Mouse (Mus musculus): ENCODE measurements around the gene Dusp28. TPM values are rescaled to one million over a fixed set of nuclear protein-coding genes. Genes with fewer than 3 reads are reported as not detected.

Dusp28 gene
- total RNA-seq, 4 experiments from 2014 or later = 13.9 to 16.5 (median 15.6) TPM

DNA sequence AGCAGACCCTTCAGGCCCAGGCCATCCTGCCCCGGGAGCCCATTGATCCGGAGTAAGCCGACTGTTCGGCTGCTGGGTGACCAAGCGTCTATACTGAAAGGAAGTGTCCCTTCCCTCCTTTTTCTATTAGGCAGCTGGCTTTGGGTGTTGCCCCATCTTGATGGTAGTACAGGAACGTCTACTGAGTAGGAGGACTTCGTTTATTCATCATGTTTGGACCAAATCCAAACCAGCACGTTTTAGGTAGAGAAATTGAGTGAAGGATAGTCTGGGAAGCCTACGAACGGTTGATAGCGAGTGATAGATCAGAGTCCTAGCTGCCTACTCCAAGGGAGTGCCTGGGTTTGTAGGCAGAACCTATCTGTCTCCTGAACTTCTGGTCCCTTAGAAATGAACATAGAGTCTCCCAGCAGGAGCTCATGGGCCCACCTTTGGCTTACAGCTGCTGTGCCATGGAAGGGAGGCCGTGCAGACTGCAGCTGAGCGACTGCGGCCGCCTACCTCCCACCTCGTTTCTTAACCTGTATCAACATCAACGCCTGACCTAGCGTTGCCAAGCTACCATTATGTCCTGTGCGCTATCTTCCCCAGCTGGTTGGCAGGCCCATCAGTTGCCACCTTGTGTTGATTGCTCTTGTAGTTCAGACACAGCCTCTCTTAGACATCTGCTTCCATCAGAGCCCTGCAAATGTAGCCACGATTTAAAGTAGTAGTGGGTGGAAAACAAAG lies 1.0 kb downstream of the Dusp28 start:
- no peak for DNase-seq (ENCODE audit: low spot score in 2 of 2)

DNA sequence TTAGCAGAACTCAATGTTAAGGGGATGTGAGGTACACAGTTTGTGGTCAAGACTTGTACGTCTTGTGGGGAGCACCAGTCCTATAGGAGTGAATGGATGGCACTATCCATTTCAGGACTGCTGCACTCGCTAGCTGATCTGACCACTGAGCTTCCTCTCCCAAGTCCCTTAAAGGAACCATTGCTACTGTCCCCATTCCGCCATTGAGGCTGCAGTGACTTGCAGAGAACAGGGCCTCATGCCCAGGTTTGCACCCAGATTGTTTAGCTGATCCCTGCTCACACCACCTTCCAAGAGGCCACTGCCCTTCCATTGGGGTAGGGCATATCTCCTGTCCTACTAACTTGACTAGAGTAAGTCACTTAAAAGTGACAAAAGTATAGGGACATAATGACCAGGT lies 1.9 kb downstream of the Dusp28 start:
- no peak for DNase-seq (ENCODE audit: low spot score in 2 of 2)

DNA sequence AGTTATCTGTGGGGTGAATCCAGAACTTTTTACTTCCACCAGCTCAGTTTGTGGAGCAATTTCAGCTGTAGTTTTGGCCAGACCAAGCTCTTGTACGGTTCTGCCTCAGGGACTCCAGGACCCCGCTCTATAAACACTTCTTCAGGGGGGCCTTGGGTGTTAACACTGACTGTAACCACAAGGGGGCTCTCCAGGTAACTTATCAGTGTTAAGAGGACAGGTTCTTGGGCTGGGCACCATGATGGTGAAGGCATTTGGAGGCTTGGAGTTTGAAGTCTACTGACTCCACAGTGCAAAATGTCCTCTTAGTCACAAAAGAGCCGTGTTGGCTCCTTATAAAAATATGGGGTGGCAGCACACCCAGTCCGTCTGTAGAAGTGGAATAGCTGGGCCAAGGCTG lies 2.3 kb downstream of the Dusp28 start:
- no peak for DNase-seq (ENCODE audit: low spot score in 2 of 2)

DNA sequence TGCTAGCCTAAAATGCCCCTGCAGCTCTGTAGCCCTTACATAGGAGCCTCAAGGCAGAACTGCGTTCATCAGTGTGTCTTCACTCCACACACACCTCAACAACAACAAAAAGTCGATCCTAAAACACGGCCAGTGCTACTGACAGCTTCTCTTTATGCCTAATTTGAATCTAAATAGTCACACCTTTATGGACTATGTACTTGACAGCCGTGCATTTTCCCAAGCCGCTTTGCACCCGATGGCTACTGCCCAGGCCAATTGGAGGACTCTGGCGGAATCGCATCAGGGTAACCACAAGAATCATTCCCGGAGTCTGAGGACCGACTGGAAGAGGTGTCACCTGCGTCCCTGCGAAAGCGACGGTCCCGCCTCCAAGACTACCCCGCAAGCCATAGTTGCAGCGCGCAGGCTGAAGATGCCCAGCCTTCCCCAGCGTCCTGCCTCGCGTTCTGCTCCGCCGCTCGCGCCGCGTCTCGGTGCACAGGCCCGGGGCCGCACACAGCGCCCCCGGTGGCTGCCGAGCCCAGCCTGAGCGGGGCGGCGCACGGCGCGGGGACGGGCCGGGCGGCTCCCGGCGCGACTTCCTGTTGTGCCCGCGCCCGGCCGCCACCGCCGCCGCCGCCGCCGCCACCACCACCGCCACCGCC lies 3.6 kb downstream of the Dusp28 start, which contains the start of gene Rnpepl1:
Gene Rnpepl1, plus strand, starts transcription at position 545 of the 647 bp plus-strand sequence.
- DNase-seq (ENCODE audit: low spot score in 2 of 2) = peak in 1 of 2 experiments; percentile 76

DNA sequence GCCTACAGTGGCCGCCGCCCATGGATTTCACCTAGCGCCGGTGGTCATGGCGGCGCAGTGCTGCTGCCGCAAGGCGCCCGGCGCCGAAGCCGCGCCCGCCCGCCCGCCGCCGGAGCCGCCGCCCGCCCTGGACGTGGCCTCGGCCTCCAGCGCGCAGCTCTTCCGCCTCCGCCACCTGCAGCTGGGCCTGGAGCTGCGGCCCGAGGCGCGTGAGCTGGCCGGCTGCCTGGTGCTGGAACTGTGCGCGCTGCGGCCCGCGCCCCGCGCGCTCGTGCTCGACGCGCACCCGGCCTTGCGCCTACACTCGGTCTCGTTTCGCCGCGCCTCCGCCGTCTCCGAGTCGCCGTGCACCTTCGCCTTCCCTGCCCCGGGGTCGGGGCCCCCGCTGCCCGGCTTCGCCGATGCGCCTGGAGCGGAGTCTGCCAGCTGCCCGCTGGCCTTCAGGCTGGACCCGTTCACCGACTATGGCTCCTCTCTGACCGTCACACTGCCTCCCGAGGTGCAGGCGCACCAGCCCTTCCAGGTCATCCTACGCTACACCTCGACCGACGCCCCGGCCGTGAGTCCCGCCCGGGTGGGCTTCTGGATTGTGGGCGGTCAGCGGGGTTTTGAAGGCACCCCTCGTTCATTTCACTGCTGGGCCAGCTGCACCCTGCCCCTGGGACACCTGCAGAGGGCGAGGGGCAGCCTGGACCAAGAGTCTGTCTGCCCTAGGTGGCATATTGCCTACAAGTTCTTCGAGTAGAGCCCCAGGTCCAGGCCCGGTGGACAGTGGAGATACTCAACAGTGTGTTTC lies 4.3 kb downstream of the Dusp28 start:
- peak in 1 of 2 experiments; percentile 62 for DNase-seq (ENCODE audit: low spot score in 2 of 2)

DNA sequence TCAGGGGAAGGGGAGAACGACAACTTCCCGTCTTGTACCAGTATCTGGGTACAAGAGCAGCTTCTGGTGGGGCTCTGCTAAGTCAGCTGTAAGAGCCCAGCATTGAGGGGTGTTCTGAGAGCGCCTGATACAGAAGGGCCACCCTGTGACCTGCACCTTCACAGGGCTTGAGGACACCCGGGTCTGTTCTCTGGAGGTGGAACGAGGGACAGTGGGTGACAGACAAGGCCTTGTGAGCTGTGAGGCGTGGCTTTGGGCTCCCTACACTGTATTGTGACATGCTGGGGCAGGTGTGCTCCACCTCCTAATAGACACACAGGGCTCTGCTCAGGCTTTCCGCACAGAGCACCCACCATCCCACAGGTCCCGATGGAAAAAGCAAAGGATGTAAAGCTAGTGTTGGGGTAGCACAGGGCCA lies 4.9 kb downstream of the Dusp28 start:
- DNase-seq (ENCODE audit: low spot score in 2 of 2) = no peak

DNA sequence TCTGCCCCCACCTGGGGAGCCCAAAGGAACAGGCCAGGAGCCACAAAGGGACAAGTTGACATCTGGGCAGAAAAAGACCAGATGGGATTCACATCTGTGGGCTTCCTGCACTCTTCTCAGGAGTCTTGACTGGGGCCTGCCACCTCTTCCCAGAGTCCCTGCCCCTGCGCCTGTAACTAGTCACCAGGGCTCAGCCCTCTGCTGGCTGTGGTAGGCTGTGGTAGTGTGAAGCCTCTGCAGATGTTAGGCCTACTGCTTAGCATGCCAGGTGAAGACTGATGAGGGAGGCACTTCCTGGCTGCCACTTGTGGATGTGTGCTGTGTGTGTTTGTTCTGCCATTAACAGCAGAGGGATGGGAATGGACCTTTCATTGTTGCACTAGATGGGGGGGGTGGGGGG lies 5.5 kb downstream of the Dusp28 start:
- DNase-seq (ENCODE audit: low spot score in 2 of 2) = no peak

DNA sequence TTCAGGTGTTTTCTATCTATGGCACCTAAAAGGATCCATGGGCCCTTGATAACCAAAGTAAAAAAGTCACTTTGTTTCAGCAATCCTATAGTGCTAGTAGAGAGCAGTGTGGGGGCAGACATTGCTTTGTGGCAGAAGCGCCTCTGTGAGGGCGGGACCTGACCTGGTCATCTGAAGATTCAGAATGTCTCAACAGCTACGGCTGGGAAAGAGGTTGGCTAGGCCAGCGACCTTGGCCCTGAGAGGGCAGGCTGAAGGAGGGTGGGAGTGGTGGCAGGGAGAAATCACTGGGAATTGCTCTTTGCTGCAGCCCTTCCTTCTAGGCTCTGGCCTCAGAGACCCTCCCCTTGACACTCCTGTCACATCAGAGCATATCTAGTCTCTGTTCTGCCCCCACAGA lies 7.5 kb downstream of the Dusp28 start:
- DNase-seq (ENCODE audit: low spot score in 2 of 2) = no peak

DNA sequence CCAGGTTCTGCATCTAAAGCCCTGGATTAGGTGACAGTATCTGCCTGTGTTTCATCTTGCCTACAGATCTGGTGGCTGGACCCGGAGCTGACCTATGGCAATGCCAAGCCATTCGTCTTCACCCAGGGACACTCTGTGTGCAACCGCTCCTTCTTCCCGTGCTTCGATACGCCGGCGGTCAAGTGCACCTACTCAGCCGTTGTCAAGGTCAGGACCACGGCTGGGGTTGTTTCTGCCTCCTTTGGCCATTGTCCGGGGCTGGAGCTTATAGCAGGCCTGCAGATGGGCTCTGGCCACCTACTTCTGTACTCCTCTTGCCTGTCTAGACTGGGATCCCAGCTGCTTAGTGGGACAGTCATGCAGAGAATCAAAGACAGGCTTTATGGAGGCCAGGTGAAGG lies 8.2 kb downstream of the Dusp28 start:
- no peak for DNase-seq (ENCODE audit: low spot score in 2 of 2)

DNA sequence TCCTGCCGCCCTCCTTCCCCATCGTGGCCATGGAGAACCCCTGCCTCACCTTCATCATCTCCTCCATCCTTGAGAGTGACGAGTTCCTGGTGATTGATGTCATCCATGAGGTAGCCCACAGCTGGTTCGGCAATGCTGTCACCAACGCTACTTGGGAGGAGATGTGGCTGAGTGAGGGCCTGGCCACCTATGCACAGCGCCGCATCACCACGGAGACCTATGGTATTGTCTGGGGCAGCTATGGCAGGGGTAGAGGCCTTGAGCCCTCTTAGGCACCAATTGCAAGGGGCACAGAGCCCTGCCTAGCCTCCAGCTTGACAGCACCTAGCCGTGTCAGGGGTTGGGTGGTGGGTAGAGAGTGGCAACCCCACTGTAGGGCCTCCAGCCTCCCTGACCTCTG lies 9.9 kb downstream of the Dusp28 start:
- no peak for DNase-seq (ENCODE audit: low spot score in 2 of 2)

DNA sequence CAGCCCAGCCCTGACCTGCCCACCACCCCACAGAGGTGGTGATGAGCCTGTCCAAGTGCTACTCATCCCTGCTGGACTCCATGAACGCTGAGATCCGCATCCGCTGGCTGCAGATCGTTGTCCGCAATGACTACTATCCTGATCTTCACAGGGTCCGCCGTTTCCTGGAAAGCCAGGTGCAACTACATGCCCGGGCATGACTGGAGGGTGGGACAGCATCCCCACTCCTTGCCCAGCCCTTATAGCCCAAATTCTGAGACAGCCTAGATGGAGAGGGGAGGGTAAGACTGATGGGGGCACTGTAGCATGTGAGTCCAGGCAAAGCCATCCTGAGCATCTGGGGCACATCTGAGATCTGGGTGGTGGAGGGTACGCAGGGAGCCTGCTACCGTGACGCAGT lies 12.4 kb downstream of the Dusp28 start:
- DNase-seq (ENCODE audit: low spot score in 2 of 2) = no peak

DNA sequence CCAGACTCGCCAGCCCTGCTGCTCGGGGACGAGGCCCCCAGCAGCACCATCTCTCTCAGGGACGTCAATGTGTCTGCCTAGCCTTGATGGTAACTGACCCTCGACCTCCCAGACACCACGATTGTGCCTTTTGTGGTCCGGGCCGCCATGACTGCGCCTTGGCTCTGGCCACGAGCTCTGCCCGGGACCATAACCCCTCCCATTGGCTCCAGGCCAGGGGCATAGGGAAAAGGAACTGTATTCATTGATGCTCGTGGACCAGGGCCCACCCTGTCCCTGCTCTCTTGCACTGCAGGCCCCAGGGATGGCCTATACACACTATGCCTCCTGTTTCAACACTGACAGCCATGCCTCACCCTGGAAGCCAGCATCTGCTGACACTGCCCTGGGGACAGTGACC lies 13.0 kb downstream of the Dusp28 start:
- DNase-seq (ENCODE audit: low spot score in 2 of 2) = no peak

DNA sequence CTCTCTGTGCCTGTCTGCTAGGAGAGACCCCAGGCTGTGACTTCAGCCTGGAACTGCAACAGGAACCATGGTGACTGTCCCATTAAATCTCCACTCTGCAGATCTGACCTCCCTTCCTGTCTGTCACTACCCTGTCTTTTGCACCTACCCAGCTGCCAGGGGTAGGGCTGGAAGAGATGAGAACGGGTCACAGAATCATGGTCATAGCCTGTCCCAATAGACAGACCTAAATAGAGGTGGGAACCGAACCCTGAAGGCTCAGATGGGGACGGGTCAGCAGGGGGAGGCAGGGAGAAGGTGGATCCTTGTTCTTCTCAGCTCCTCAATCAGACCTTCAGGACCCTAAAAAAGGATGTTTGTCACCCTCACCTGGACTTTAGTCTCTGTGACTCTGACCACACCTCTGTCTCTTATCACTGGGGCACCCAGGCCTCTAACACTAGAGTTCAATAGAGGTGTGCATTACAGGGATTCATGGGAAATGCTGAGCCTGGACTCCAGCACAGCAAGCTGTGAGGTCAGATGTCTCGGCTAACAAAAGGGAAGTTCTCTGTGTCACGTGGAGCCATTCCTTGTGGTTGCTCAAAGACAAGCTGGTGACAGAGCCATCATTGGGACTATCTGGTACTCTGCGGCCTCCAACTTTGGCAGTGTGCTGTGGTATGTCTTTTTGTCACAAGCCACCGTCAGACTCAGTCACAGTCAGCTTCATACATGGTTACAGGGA lies 13.9 kb downstream of the Dusp28 start:
- no peak for DNase-seq (ENCODE audit: low spot score in 2 of 2)

DNA sequence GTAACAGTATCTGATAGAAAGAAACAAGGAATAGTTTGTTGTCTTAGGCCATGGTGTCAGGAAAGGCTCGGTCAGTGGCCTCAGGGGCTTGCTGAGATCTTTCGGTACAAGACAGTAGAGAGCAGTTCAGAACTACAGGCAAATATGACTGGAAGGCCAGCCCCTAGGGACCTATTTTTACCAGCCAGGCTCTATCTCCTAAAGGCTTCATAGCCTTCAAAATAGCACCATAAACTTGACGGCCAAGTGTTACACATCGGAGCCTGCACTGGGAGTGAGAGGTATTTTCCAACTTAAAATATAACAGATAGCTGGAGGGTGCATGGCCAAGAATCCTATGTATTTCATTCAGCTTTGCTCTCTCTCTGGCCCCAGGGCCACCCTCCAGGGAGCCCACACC lies 14.7 kb downstream of the Dusp28 start:
- DNase-seq (ENCODE audit: low spot score in 2 of 2) = no peak

DNA sequence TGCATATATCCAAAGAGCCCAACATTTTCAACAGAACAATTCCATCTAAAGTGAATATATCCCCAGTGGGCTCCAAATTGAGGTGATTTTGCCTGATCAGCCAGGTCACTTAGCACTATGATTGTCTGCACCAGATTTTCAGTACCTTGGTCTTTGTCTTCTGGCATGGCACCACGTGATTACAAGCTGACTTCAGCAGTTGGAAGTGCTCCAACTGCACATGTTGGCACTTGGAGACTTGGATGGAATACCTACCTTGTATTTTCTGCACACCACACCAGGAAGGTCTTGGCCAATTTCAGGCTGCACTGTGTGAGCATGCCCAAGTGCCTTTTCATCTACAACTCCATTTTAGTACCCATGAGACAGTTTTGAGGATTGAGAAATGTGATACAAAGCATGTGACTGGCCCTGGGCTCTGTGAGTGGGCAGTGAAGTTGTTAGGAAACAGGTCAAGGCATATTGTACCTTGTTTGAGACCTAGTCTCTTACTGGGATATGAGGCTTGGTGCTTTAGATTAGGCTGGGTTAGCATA lies 23.5 kb downstream of the Dusp28 start:
- no peak for DNase-seq (ENCODE audit: low spot score in 2 of 2)

DNA sequence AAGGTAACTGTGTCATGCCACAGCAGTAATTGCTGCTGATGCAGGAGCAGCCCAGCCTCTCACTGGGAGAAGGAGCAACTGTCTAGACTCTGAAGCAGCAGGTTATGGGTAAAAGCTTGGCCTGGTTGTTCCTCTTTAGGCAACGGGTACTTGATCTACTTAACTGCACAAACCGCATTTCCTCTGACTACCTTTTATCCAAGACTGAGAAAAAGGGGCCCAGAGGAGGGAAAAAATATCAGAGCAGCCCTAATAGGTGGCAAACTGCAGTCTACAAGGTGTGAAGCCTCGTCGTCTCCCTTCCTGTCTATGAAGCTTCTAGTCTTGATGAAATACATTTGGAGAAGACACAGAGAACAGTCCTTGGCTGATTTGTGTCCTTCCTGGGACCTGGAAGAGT lies 26.8 kb downstream of the Dusp28 start:
- DNase-seq (ENCODE audit: low spot score in 2 of 2) = no peak

DNA sequence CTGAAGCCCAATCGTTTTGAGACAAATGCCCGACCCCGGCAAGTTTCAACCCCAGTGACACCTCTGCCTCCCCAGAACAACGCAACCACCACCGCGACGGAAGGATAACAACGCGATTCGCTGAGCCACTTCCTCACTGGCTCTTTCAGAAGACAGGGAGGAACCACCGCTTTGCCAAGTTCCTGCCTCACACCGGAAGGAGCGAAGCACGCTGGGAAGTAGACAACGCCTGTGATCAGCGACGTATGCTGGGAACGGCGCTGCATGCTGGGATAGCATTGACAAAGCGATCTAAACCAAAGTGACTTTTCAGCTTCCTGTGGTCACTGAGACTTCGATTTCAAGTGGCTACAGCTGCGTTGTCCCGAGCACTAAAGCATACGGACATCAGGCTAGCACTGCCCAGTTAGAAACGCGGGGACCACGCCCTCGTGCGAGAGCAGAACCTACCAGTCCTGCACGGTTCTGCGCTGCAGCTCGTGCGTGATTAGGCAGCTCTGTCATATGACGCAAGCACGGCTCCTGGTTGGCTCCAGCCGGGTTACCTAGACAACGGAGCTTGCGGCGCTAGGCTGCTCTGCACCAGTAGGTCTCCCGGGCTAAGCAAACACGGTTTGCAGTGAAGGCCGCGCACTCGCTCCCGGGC lies 27.5 kb downstream of the Dusp28 start, which contains the start of gene Capn10:
Gene Capn10, plus strand, starts transcription at position 195 of the 646 bp plus-strand sequence.
- DNase-seq (ENCODE audit: low spot score in 2 of 2) = peak; percentile 97

DNA sequence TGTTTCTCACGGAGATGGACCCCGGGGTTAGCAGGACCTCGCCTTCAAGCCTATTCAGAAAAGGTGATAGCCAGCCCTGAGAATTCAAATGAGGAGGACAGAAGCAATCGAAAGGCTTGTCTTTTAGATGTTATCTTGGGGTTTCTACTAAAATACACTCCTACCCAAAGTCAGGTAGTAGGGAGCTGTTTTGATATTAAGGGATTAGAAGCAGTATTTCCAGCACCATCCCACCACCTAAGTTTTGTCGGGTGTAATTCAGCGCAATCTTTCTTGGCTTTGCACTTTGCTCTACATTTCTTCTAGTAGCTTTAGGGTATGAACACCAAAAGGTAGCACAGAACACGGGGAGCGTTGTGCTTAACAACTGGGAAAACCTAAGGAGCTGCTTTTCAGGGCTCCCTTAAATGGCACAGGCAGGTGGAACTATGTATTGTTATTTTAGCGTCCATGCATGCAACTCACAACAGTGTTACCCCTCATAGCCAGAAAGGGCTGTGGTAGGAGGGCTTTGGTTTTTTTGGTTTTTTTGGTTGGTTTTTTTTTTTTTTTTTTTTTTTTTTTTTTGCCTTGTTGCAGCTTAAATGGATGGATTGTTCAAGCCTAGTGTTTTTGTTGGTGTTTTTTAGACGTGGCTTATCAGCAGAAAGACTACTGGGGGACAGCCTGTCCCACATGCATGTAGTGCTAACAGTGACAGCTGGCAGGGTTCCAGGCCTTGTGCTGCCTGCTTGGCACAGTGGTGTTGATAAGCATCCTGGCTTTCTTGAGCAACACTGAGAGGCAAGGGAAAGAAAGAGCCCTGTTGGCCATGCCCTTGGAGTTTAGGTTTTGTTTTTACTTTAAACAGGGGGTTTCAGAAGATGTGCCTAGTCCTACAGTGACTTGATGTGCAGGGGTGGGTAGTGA lies 28.5 kb downstream of the Dusp28 start:
- DNase-seq (ENCODE audit: low spot score in 2 of 2) = no peak

DNA sequence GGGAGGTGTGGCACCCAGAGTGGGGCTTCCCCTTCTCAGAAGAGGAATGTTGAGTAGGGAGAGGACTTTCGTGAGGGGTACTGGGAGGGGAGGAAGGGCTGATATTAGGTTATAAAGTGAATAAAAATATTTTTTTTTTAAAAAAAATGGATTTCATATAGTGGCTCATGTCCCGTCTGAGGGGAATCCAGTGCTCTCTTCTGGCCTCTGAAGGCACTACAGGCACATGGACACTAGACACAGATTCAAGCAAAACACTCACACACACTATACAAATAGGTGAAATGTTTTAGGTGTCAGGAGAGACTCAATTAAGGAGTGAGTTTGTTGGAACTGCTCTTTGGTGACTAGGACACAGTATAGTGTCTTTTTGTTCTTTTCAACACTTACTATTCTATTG lies 29.2 kb downstream of the Dusp28 start:
- DNase-seq (ENCODE audit: low spot score in 2 of 2) = no peak

DNA sequence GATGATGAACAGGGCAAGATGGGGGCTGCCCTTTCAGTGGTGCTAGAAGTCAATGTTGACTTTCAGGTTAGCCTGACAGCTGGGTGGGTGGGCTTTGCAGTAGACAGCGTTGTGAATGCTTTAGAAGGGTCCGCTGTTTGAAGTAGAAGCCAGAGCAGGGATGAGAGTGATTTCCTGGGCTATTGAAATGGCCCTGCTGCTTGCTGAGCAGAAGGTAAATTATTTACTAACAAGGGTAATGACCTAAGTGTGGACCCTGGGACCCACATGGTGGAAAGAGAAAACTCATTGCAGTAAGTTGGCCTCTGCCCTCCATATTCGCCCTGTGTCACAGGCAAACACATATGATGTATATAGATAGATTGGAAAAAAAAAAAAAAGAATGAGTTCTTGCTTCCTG lies 29.7 kb downstream of the Dusp28 start:
- no peak for DNase-seq (ENCODE audit: low spot score in 2 of 2)

All from layer of hippocampus, adult 8-10 months (tissue).